Mouse (Mus musculus): ENCODE data around the gene Gm9732.
"Not testable (repeated sequence)": the region's sequence is repeated elsewhere in the genome, so short reads cannot be mapped to it uniquely, and the experiment has no call there.

DNA sequence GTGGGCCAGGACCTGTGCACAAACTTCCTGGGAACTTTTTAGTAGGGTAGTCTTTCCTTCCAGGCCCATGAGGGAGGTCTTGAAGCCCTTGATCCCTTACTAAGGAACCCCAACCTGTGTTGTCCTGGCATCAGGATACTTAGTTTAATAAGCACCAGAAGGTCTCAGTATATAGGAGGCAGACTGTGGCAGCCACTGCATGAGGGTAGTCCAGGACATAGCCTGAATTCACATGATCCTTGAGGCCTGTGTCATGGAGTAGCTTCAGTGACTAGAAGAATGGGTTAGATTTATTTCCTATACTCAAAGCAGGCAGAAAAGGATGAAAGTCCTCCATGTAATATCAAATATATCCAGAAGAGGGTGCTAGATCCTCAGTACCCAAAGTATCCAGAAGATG is 37.1 kb upstream of the Gm9732 start:
- not testable (repeated sequence) for TF ChIP-seq CTCF (conservative IDR thresholded peaks at IDR 0.05; ENCODE audit: low read length); NANOG (IDR thresholded peaks at IDR 0.05; ENCODE audit: borderline replicate concordance, low read length); POU5F1 (IDR thresholded peaks at IDR 0.05; ENCODE audit: borderline replicate concordance, low read length)
